Mouse (Mus musculus) neural tube, embryonic 14.5 days (tissue): Measurements from ENCODE around the gene E130308A19Rik. TPM values are rescaled to one million over a fixed set of nuclear protein-coding genes. Genes with fewer than 3 reads are reported as not detected.

ENCODE experiments used
- ATAC-seq: fragments of 200-750 bp; cut with Nextera tagmentation; 2 replicates; pipeline ENCODE4 v1.8.0; 2017; ENCODE audit warnings: low read depth, mild to moderate bottlenecking, moderate TSS enrichment, moderate library complexity
- H3K27ac ChIP-seq: fragments of 300-500 bp; sonication (generic); 2 replicates; pipeline ENCODE4 v1.5.1; 2014; ENCODE audit warnings: low read depth, mild to moderate bottlenecking, control low read depth, low read length, moderate library complexity, mixed read lengths
- H3K27me3 ChIP-seq: fragments of 300-500 bp; sonication (generic); 2 replicates; pipeline ENCODE4 v1.6.1; 2014; ENCODE audit warnings: low read length; ENCODE audit not compliant: control insufficient read depth, insufficient read depth
- H3K36me3 ChIP-seq: fragments of 300-500 bp; sonication (generic); 2 replicates; pipeline ENCODE4 v1.6.1; 2014; ENCODE audit warnings: low read length, mixed read lengths; ENCODE audit not compliant: control insufficient read depth, insufficient read depth
- H3K4me1 ChIP-seq: fragments of 300-500 bp; sonication (generic); 2 replicates; pipeline ENCODE4 v1.6.1; 2014; ENCODE audit warnings: low read length; ENCODE audit not compliant: control insufficient read depth, insufficient read depth
- H3K4me2 ChIP-seq: fragments of 300-500 bp; sonication (generic); 2 replicates; pipeline ENCODE4 v1.6.1; 2014; ENCODE audit warnings: mild to moderate bottlenecking, low read depth, low read length, control low read depth
- H3K4me3 ChIP-seq: fragments of 300-500 bp; sonication (generic); 2 replicates; pipeline ENCODE4 v1.5.1; 2014; ENCODE audit warnings: low read depth, low read length, control low read depth, mixed read lengths
- H3K9ac ChIP-seq: fragments of 300-500 bp; sonication (generic); replicated peaks from 2 replicates; pipeline ENCODE4 v1.6.1; 2014; ENCODE audit warnings: low read depth, mild to moderate bottlenecking, control low read depth, low read length, mixed read lengths
- H3K9me3 ChIP-seq: fragments of 300-500 bp; sonication (generic); 2 replicates; pipeline ENCODE4 v1.6.1; 2016; ENCODE audit warnings: low read length; ENCODE audit not compliant: control insufficient read depth
- WGBS: fragments of 180-500 bp; shearing (Covaris S2); extraction: QIAGEN DNeasy Blood & Tissue Kit; methylation state at CpG from one replicate; pipeline ENCODE4 v1.1.7; 2014; 5-methylcytosine and 5-hydroxymethylcytosine counted together
- polyA plus RNA-seq: library from polyadenylated mRNA; unstranded; fragments of >200 nt; fragmentation: Nextera tagmentation; extraction: Ambion mirVana; gene quantifications from 2 replicates; pipeline ENCODE4 v1.2.1, GENCODE M21; 2014

E130308A19Rik gene
- polyA plus RNA-seq, 1 experiment from 2014 or later, result 59.8 TPM

GRCm38 (mm10) chr4:59712955-59713354 is 86.9 kb downstream of the E130308A19Rik start:
- H3K36me3 ChIP-seq, result no peaks in the 10 kb centered on the region
- ATAC-seq, result no peak
- H3K4me3 ChIP-seq, result no peak overlapping the region
- H3K27ac ChIP-seq, result no peak overlapping the region
- no peak overlapping the region for H3K9ac ChIP-seq
- H3K9me3 ChIP-seq, result no peaks in the 10 kb centered on the region
- WGBS, result 35% methylated on average over 2 of the region's 2 CpGs
- H3K4me1 ChIP-seq, result peaks cover 41% of the 10 kb centered on the region
- no peak overlapping the region for H3K4me2 ChIP-seq
- no peaks in the 10 kb centered on the region for H3K27me3 ChIP-seq

- ATAC-seq, result no peak
- Histone ChIP-seq H3K4me1 (peaks cover 48% of the 10 kb centered on the region), H3K9ac (no peak overlapping the region), H3K4me2 (no peak overlapping the region), H3K27ac (no peak overlapping the region), H3K27me3 (no peaks in the 10 kb centered on the region), H3K4me3 (no peak overlapping the region), H3K36me3 (no peaks in the 10 kb centered on the region), H3K9me3 (no peaks in the 10 kb centered on the region)
- 79% methylated on average over 6 of the region's 6 CpGs for WGBS
Measured at GRCm38 (mm10) chr4:59714472-59714871, 88.5 kb downstream of the E130308A19Rik start.

DNA sequence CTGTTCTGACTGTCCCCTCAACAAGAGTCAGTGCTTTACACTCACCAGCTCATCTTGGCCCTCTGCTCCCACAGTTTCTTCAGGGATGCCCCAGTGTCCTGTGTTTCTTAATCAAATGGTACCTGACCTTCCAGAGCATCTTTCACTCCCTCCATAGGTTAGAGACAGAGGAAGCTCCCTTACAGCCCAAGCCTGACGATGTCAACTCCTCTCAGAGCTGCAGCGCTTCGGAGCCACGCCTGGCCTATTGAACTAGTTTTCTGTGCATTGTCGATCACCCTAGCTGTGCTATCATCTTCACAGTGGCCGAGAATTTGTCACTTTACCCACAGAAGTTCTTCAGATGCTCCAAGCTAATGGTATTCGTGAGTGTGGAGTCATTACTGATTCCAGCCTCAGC is 88.9 kb downstream of the E130308A19Rik start:
- no peak for ATAC-seq
- no peaks in the 10 kb centered on the region; the same call in 1 of the 2 replicates for H3K36me3 ChIP-seq
- no peaks in the 10 kb centered on the region for H3K9me3 ChIP-seq
- H3K27me3 ChIP-seq, result no peaks in the 10 kb centered on the region
- H3K4me2 ChIP-seq, result no peak overlapping the region
- H3K4me3 ChIP-seq, result no peak overlapping the region
- H3K27ac ChIP-seq, result no peak overlapping the region
- 51% methylated on average over 7 of the region's 7 CpGs for WGBS
- no peak overlapping the region for H3K9ac ChIP-seq
- peaks cover 50% of the 10 kb centered on the region for H3K4me1 ChIP-seq

DNA sequence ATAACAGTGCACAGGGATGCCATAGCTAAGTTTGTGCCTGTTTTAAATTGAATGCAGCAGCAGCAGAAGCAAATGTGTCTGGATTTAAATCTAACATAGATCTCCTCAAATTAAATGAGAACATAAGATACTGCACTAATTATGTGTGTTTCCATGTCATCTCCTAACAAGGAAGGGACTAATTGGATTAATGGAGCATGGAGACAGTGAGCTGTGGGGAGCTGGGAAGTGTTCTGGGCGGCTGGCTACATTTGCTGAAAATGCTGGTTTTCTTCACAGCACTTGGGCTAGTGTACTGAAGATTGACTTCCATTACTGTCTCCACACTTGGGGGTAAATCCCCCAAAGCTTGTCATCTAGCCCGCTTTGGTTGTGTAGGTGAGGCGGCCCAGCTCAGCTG is 89.5 kb downstream of the E130308A19Rik start:
- 54% methylated on average over 3 of the region's 3 CpGs for WGBS
- Histone ChIP-seq H3K36me3 (no peaks in the 10 kb centered on the region; the same call in 1 of the 2 replicates), H3K9me3 (no peaks in the 10 kb centered on the region), H3K27me3 (no peaks in the 10 kb centered on the region), H3K4me1 (peaks cover 49% of the 10 kb centered on the region), H3K4me3 (no peak overlapping the region), H3K9ac (no peak overlapping the region), H3K27ac (no peak overlapping the region; the same call in 1 of the 2 replicates), H3K4me2 (no peak overlapping the region)
- no peak for ATAC-seq

DNA sequence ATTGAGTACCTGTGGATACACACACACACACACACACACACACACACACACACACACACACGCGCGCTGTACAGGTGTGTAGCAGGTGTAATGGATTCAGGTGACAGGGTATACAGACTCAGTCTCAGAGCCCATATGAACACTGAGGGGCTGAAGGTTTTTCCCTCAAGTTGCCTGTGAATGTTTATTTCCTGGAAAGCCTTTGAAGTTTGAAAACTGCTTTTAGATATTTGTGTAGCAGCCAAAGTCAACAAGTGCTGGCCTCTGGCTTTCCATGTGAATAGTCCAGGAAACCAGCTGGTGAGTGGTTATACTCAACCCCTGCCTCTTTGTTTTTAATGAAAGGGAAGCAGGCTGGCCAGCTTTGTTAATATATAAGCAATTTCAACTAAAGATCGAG is 91.3 kb downstream of the E130308A19Rik start:
- no peaks in the 10 kb centered on the region for H3K9me3 ChIP-seq
- no peak for ATAC-seq
- no peak overlapping the region for H3K9ac ChIP-seq
- 85% methylated on average over 4 of the region's 4 CpGs for WGBS
- no peak overlapping the region for H3K4me3 ChIP-seq
- H3K36me3 ChIP-seq, result no peaks in the 10 kb centered on the region; the same call in 1 of the 2 replicates
- H3K27ac ChIP-seq, result no peak overlapping the region
- no peak overlapping the region for H3K4me2 ChIP-seq
- no peaks in the 10 kb centered on the region for H3K27me3 ChIP-seq
- peaks cover 38% of the 10 kb centered on the region for H3K4me1 ChIP-seq

- Histone ChIP-seq H3K4me3 (no peak overlapping the region), H3K27ac (no peak overlapping the region), H3K4me2 (no peak overlapping the region), H3K4me1 (peaks cover 28% of the 10 kb centered on the region), H3K27me3 (no peaks in the 10 kb centered on the region), H3K9me3 (no peaks in the 10 kb centered on the region), H3K36me3 (no peaks in the 10 kb centered on the region; the same call in 1 of the 2 replicates), H3K9ac (no peak overlapping the region)
- 48% methylated on average over 8 of the region's 8 CpGs for WGBS
- ATAC-seq, result no peak
Measured at GRCm38 (mm10) chr4:59718542-59718941, 92.5 kb downstream of the E130308A19Rik start.

- Histone ChIP-seq H3K4me1 (peaks cover 24% of the 10 kb centered on the region), H3K9me3 (no peaks in the 10 kb centered on the region), H3K36me3 (no peaks in the 10 kb centered on the region; the same call in 1 of the 2 replicates), H3K27ac (no peak overlapping the region), H3K27me3 (no peaks in the 10 kb centered on the region), H3K9ac (no peak overlapping the region), H3K4me3 (no peak overlapping the region), H3K4me2 (no peak overlapping the region)
- ATAC-seq, result 0 out of 2 replicates have a peak, but pooled peaks have one; percentile 7
- WGBS, result 79% methylated on average over 32 of the region's 32 CpGs
Measured at GRCm38 (mm10) chr4:59719481-59720355, 93.7 kb downstream of the E130308A19Rik start.

- Histone ChIP-seq H3K9ac (no peak overlapping the region), H3K27ac (no peak overlapping the region), H3K27me3 (no peaks in the 10 kb centered on the region), H3K4me1 (peaks cover 9% of the 10 kb centered on the region), H3K4me3 (no peak overlapping the region), H3K36me3 (no peaks in the 10 kb centered on the region; the same call in 1 of the 2 replicates), H3K4me2 (no peak overlapping the region), H3K9me3 (no peaks in the 10 kb centered on the region)
- 86% methylated on average over 3 of the region's 3 CpGs for WGBS
- ATAC-seq, result no peak
Measured at GRCm38 (mm10) chr4:59721811-59722210, 95.8 kb downstream of the E130308A19Rik start.

GRCm38 (mm10) chr4:59725579-59725978 is 99.6 kb downstream of the E130308A19Rik start:
- Histone ChIP-seq H3K27me3 (no peaks in the 10 kb centered on the region), H3K9me3 (no peaks in the 10 kb centered on the region), H3K9ac (no peak overlapping the region), H3K36me3 (no peaks in the 10 kb centered on the region; the same call in 1 of the 2 replicates), H3K4me2 (no peak overlapping the region), H3K4me3 (no peak overlapping the region), H3K27ac (no peak overlapping the region), H3K4me1 (peaks cover 5% of the 10 kb centered on the region; the same call in 1 of the 2 replicates)
- WGBS, result 89% methylated on average over 4 of the region's 4 CpGs
- no peak for ATAC-seq
